Comparison of ENCODE assay signal across 11 mouse cellular contexts in genomic region chr6:72748421-72748820, GRCm38 (mm10). TPM values are rescaled to one million over a fixed set of nuclear protein-coding genes. Genes with fewer than 3 reads are reported as not detected.
DNase-seq lines count a peak whose midpoint lies in the region; ATAC-seq and TF ChIP-seq lines count a peak whose summit lies in the region.
"Had no signal": no experiment of that assay in that cellular context is flagged by ENCODE, and none has a peak within 500 bp of the region (broad histone marks: within the 10 kb centered on the region; RNA-seq: fewer than 3 reads in every experiment).

No protein-coding gene starts in this region.

- no peak for ATAC-seq in hindbrain, embryonic 11.5 days (ENCODE audit: low FRiP score)
- no peak for ATAC-seq in hindbrain, embryonic 16.5 days
- peak; percentile 42; the same call in 1 of the 2 replicates for ATAC-seq in heart, postnatal 0 days (ENCODE audit: insufficient read depth, low read depth)
- ATAC-seq in megakaryocyte, adult 5-6 weeks (ENCODE audit: poor library complexity, severe bottlenecking), result no peak
- ATAC-seq in forebrain, embryonic 15.5 days (replicated peaks), result no peak

- TF ChIP-seq EP300 in heart, postnatal 0 days (IDR thresholded peaks at IDR 0.05; ENCODE audit: low read depth), result no peak

- TF ChIP-seq CTCF in heart, postnatal 0 days (IDR thresholded peaks at IDR 0.05; ENCODE audit: low read depth), result no peak

- H3K4me3 ChIP-seq in hindbrain, embryonic 11.5 days (ENCODE audit: low read depth, low read length), result no peak overlapping the region
- no peak overlapping the region for H3K4me3 ChIP-seq in hindbrain, embryonic 16.5 days (ENCODE audit: low read length)
- H3K4me3 ChIP-seq in heart, postnatal 0 days (ENCODE audit: low read depth, low read length), result no peak overlapping the region
- no peak overlapping the region for H3K4me3 ChIP-seq in forebrain, embryonic 15.5 days

- 4% methylated on average over 2 of the region's 2 CpGs for WGBS in hindbrain, embryonic 11.5 days
- 4% methylated on average over 2 of the region's 2 CpGs for WGBS in hindbrain, embryonic 16.5 days
- WGBS in heart, postnatal 0 days, result 4% methylated on average over 2 of the region's 2 CpGs
- 0% methylated on average over 2 of the region's 2 CpGs for WGBS in forebrain, embryonic 15.5 days

- H3K4me1 ChIP-seq in hindbrain, embryonic 11.5 days (replicated peaks; ENCODE audit: control insufficient read depth, insufficient read depth, low read length), result peaks cover 5% of the 10 kb centered on the region; the same call in 1 of the 2 replicates
- peaks cover 13% of the 10 kb centered on the region for H3K4me1 ChIP-seq in hindbrain, embryonic 16.5 days (ENCODE audit: control insufficient read depth, insufficient read depth, low read depth, low read length)
- H3K4me1 ChIP-seq in heart, postnatal 0 days (ENCODE audit: control insufficient read depth, insufficient read depth), result peaks cover 26% of the 10 kb centered on the region
- peaks cover 26% of the 10 kb centered on the region for H3K4me1 ChIP-seq in forebrain, embryonic 15.5 days

- no peak overlapping the region for H3K9ac ChIP-seq in hindbrain, embryonic 11.5 days (ENCODE audit: low read depth, low read length)
- H3K9ac ChIP-seq in hindbrain, embryonic 16.5 days (ENCODE audit: low read depth, low read length), result no peak overlapping the region
- 0 out of 2 replicates have a peak overlapping the region, but pooled peaks have one; percentile 8 for H3K9ac ChIP-seq in heart, postnatal 0 days (replicated peaks; ENCODE audit: low read depth, low read length)
- H3K9ac ChIP-seq in forebrain, embryonic 15.5 days (replicated peaks), result no peak overlapping the region

- H3K9me3 ChIP-seq in hindbrain, embryonic 11.5 days (ENCODE audit: control insufficient read depth, low read length), result no peaks in the 10 kb centered on the region
- no peaks in the 10 kb centered on the region for H3K9me3 ChIP-seq in hindbrain, embryonic 16.5 days (ENCODE audit: control insufficient read depth, low read length)
- H3K9me3 ChIP-seq in heart, postnatal 0 days (replicated peaks; ENCODE audit: control insufficient read depth, low read length), result no peaks in the 10 kb centered on the region
- no peaks in the 10 kb centered on the region for H3K9me3 ChIP-seq in forebrain, embryonic 15.5 days
- H3K9me3 ChIP-seq: G1E had no signal

- H3K4me2 ChIP-seq in hindbrain, embryonic 11.5 days (replicated peaks; ENCODE audit: low read depth, low read length), result no peak overlapping the region
- no peak overlapping the region for H3K4me2 ChIP-seq in hindbrain, embryonic 16.5 days (ENCODE audit: low read length)
- H3K4me2 ChIP-seq in heart, postnatal 0 days (ENCODE audit: low read depth, low read length), result peak overlapping the region; percentile 30
- H3K4me2 ChIP-seq in forebrain, embryonic 15.5 days (replicated peaks), result no peak overlapping the region

- H3K27me3 ChIP-seq in hindbrain, embryonic 11.5 days (ENCODE audit: control insufficient read depth, insufficient read depth, low read length), result no peaks in the 10 kb centered on the region
- H3K27me3 ChIP-seq in hindbrain, embryonic 16.5 days (replicated peaks; ENCODE audit: control insufficient read depth, insufficient read depth, low read length), result no peaks in the 10 kb centered on the region
- no peaks in the 10 kb centered on the region for H3K27me3 ChIP-seq in heart, postnatal 0 days (ENCODE audit: control insufficient read depth, insufficient read depth, low read length)
- H3K27me3 ChIP-seq in forebrain, embryonic 15.5 days, result no peaks in the 10 kb centered on the region

- H3K36me3 ChIP-seq in hindbrain, embryonic 11.5 days (ENCODE audit: control insufficient read depth, insufficient read depth, low read length), result no peaks in the 10 kb centered on the region
- no peaks in the 10 kb centered on the region for H3K36me3 ChIP-seq in hindbrain, embryonic 16.5 days (ENCODE audit: control insufficient read depth, insufficient read depth, low read length)
- H3K36me3 ChIP-seq in heart, postnatal 0 days (replicated peaks; ENCODE audit: control insufficient read depth, insufficient read depth, low read length), result no peaks in the 10 kb centered on the region
- no peaks in the 10 kb centered on the region for H3K36me3 ChIP-seq in forebrain, embryonic 15.5 days
- H3K36me3 ChIP-seq: G1E had no signal

- H3K27ac ChIP-seq in hindbrain, embryonic 11.5 days (ENCODE audit: low read depth, low read length), result 0 out of 2 replicates have a peak overlapping the region, but pooled peaks have one; percentile 13
- H3K27ac ChIP-seq in hindbrain, embryonic 16.5 days (ENCODE audit: low read depth, low read length), result no peak overlapping the region
- H3K27ac ChIP-seq in heart, postnatal 0 days (ENCODE audit: low read depth), result peak overlapping the region; percentile 65
- no peak overlapping the region for H3K27ac ChIP-seq in forebrain, embryonic 15.5 days (replicated peaks)

- no peak for DNase-seq in hindbrain, embryonic 11.5 days (ENCODE audit: low spot score)
- peak; percentile 38 for DNase-seq in retina, postnatal 1 day
- no peak for DNase-seq in retina, embryonic 14.5 days (ENCODE audit: low spot score)
- DNase-seq in heart, postnatal 0 days (ENCODE audit: low spot score), result peak; percentile 63
- DNase-seq: adrenal gland, postnatal 25 days; cerebellum, postnatal 36 days; kidney, adult 18-20 months had no signal

RNA-seq across cellular contexts. Expression of gene Tcf7l1, which starts 40.6 kb away (rescaled TPM):
- 15.2 and 17.0 TPM in 2 replicates for polyA plus RNA-seq in hindbrain, embryonic 11.5 days (2014; fragmentation: Nextera tagmentation; extraction: Ambion mirVana)
- polyA plus RNA-seq in hindbrain, embryonic 16.5 days (2015; fragmentation: Nextera tagmentation; extraction: Ambion mirVana), result 6.3 and 8.1 TPM in 2 replicates
- 1.3 and 8.8 TPM in 2 replicates for total RNA-seq in heart, postnatal 0 days (2014; rRNA removed; ENCODE audit: low replicate concordance)
- 9.0 and 9.2 TPM in 2 replicates for polyA plus RNA-seq in heart, postnatal 0 days (2015; fragmentation: Nextera tagmentation; extraction: Ambion mirVana)
- total RNA-seq in megakaryocyte, adult 5-6 weeks (2015), result 0.25 TPM in 1 of 2 replicates, not detected in the other
- not detected in 2 replicates for total RNA-seq in megakaryocyte, adult 5-6 weeks (2017)
- polyA plus RNA-seq in forebrain, embryonic 15.5 days (2015; fragmentation: Nextera tagmentation; extraction: Ambion mirVana), result 6.2 and 6.9 TPM in 2 replicates
- polyA plus RNA-seq: G1E had no signal

Comparison
In these comparisons a context has a peak if more than half of its experiments do, and no peak if none do; other contexts are left out.
1. DNase-seq: peak in retina, postnatal 1 day (single experiment) and heart, postnatal 0 days (single experiment); none in hindbrain, embryonic 11.5 days (single experiment) and retina, embryonic 14.5 days (single experiment).
2. H3K27ac ChIP-seq: peak in hindbrain, embryonic 11.5 days (single experiment) and heart, postnatal 0 days (single experiment); none in hindbrain, embryonic 16.5 days (single experiment) and forebrain, embryonic 15.5 days (single experiment).